Mouse (Mus musculus): ENCODE measurements around the gene Fzr1.
A peak's percentile ranks its signal among the peaks of the same experiment; 100 is the strongest.

The Fzr1 gene

DNA sequence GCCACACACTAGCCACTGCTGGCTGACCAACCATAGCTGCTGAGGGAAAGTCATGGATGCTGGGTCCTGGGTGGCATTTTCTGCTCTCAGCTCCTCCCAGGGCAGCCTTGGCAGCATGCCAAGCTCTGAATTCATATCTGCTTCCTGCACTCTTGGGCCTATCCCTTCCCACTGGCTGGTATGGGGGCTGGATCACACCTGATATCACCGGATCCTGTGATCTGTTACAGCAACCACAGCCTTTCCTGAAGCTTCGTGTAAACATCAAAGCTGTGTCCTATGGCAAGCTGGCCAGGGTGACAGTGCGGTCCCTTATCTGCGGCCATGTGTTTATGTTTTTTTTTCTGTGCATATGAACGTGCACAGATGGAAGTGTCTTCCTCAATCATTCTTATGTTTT is 3.7 kb upstream of the Fzr1 start:
- DNase-seq (ENCODE audit: low spot score) = no peak

- no peak for DNase-seq (ENCODE audit: low spot score)
These were observed 1.6 kb upstream of the Fzr1 start for GRCm38 (mm10) chr10:81379809-81380378.

DNA sequence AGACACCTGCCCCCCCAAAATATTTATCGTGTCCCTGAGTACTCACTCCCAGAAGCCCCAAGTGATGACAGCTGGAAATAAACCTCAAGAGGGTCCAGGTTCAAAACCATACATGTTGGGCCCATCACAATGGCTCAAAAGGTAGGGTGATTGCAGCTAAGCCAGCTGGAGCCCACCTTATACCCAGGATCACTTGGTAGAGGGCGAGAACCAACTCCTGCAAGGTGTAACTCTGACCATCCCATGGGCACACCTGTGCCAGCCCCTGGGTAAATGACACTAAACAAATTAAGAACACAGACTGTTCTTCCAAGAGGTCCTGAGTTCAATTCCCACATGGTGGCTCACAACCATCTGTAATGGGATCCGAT is 852 bp upstream of the Fzr1 start:
- no peak for DNase-seq (ENCODE audit: low spot score)

DNA sequence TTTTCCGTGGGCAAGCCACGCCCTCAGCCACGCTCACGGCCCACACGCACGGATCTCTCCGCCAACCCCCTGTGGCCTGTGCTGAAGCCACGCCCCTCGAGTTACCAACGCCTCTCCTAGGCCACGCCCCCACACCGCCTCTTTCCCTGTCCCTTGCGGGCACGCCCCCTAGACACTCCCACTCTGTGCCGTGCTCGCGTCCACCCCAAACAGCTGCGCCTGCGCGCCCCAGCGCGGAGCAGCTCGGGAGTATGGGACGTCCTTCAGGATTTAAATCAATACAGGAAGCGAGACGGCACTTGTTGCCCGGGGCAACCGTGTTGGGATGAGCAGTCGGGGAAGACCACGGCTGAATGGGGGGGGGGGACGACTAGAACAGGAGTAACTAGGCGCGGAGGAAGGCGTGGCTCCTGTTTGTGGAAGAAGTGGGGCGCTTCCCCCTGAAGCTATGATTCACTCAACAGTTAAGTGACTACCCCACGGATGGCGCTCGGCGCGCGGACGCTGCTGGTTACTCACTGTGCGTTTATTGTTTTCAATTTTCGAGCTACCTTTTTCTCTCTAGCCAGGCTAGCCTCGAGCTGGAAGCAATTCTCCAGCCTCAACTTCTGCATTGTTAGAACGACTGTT is 352 bp upstream of the Fzr1 start:
- peak; percentile 100 for DNase-seq (ENCODE audit: low spot score)

GRCm38 (mm10) chr10:81377362-81377664 is 1.0 kb downstream of the Fzr1 start:
- no peak for DNase-seq (ENCODE audit: low spot score)

DNA sequence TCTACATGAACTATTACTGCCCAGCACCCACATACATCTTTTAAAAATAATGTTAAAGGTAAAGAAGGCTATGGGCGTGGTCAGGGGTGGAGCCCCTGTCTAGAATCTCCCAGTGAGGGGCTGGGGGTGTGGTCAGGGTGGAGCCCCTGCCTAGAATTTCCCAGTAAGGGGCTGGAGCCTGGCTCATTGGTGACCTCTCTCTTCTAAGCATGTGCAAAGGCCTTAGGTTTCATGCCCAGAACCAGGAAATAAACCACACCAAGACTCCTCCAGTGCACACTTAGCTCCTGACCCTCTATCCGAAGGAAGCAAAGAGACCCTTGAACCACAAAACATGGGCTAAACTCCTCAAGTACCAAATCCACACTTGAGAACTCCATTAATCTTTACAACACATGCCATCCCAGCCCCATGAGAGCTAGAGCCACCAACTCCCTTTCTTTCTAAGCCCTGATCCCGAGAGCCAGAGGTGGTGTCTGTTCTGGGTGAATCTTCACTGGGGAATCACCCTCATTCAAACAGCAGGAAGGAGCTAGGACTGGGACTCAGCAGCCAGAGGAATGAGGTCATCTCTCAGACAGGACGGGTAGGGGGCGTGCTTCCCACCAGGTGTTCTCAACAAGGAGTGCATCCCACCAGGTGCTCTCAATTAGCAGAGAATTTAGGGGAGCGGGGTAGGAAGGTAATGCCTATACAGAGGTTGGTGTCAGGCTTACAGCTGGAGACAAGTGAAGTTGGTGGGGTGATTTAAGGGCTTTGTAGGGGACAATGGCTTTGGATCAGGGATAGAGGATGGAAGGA is 1.6 kb downstream of the Fzr1 start:
- DNase-seq (ENCODE audit: low spot score) = no peak

DNA sequence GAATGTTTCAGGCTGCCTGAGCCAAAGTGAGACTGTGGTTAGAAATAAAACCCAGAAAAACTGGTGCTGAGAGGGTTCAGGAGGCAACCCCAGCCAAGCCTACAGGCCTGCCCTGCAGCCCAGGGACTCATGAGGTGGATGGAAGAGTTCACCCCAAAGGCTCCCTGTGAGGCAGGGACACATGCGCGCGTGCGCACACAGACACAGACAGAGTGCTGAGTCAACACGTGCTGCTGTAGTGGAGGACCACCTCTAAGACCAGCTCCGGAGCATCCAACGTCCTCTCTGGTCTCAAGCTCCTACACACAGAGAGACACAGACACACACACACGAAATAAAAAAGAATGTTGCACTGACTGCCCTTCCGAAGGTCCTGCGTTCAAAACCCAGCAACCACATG is 3.0 kb downstream of the Fzr1 start:
- no peak for DNase-seq (ENCODE audit: low spot score)

GRCm38 (mm10) chr10:81367207-81367495 is 11.2 kb downstream of the Fzr1 start:
- no peak for DNase-seq (ENCODE audit: low spot score)

GRCm38 (mm10) chr10:81366477-81367206 is 11.7 kb downstream of the Fzr1 start:
- no peak for DNase-seq (ENCODE audit: low spot score)

DNA sequence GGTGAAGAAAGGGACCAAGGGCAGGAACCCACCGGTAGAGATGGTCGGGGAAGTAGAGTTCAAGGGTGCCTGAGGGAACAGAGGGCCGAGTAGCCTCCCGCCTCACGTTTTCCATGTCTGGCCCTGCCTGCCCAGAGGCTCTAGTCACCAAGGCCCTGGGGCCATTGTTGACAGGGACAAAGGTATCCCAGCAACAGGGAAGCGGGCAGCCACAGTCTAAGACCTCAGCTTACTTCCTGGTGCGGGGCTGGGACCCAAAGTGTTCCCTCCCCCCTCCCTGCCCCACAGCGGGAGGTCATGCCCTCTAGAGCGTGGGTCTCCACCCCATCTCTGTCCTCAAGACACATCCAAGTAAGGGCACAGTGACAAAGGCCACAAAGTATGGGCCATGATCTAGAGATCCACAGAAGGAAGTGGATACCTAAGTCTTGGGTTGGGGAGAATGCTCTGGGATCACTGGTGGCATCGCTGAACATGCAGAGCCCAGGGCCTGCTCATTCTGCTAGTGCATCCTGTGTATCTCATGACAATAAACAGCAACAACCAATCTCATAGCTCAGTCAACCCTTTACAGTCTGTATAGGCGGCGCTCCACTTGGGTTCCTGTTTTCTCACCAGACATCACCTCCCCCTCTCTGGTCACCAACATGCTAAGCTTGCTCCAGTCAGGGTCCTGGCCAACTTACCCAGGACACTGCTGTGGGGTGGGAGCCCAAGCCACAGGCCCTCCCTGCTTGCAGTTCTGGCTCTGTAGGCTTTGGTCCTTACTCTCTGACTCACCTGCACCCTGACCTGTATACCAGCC is 12.4 kb downstream of the Fzr1 start, which contains the start of gene 4930404N11Rik:
4930404N11Rik (minus strand) TSS at position 145 of the 805 bp plus-strand sequence.
- DNase-seq (ENCODE audit: low spot score) = no peak

DNA sequence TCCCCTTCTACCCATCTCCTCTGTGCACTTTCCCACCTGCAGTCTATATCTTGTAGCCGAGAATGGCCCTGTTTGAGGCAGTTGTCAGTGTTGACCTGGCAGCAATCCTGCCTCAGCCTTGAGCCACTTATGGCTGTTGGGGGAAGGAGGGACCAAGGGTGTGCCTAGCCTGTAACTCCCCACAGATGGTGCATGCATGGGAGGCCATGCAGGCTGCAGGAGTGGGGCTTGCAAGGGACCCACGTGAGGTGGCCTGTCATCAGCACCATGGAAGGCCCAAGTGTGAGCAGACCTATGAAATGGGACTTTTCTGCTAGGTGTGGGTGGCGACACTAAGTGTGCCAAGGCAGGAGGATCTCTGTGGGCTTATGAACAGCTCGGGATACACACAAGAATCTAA is 13.2 kb downstream of the Fzr1 start:
- DNase-seq (ENCODE audit: low spot score) = no peak

- DNase-seq (ENCODE audit: low spot score) = no peak
These were observed 13.7 kb downstream of the Fzr1 start for GRCm38 (mm10) chr10:81364666-81365065.

GRCm38 (mm10) chr10:81363436-81364346 is 14.6 kb downstream of the Fzr1 start:
- no peak for DNase-seq (ENCODE audit: low spot score)

- DNase-seq (ENCODE audit: low spot score) = no peak
These were observed 15.9 kb downstream of the Fzr1 start for GRCm38 (mm10) chr10:81362336-81362949.

DNA sequence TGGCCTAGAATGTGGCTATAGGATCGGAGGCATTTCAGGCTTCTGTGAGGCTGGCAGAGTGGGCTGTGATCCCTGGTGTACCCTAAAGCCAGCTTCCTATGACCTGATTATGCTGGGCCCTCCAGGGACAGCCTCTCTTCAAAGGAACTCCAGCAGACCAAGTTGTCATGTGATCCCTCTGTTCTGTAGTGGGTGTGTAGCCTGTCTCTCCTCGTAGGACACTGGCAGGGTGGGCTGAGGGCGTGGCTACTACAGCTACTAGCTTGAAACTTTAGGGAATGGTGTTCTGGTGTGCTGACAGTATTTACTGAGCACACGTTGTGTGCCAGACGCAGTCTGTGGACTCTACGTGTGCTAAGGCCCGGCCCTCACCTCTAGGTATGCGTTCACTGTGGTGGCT is 17.6 kb downstream of the Fzr1 start:
- DNase-seq (ENCODE audit: low spot score) = no peak

- no peak for DNase-seq (ENCODE audit: low spot score)
These were observed 19.5 kb downstream of the Fzr1 start for GRCm38 (mm10) chr10:81358841-81359240.

DNA sequence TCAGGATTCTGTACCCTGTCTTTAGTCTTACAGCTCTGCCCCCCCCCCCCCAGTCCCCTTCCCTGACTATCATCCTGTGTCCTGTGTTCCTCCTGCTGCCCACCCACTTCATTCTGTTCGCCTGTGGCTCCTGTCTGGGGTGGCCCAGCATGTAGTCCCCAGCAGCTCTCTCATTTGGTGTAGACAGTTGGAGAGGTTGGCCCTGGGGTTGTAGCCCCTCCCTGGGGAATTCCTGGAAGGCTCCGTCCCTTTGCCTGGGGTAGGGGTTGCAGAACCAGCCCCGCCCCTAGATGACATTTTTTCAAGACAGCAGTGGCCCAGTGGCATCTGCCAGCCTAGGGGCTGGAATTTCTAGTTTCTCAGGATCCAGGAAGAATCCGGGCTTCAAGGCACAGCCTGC is 20.1 kb downstream of the Fzr1 start:
- no peak for DNase-seq (ENCODE audit: low spot score)

DNA sequence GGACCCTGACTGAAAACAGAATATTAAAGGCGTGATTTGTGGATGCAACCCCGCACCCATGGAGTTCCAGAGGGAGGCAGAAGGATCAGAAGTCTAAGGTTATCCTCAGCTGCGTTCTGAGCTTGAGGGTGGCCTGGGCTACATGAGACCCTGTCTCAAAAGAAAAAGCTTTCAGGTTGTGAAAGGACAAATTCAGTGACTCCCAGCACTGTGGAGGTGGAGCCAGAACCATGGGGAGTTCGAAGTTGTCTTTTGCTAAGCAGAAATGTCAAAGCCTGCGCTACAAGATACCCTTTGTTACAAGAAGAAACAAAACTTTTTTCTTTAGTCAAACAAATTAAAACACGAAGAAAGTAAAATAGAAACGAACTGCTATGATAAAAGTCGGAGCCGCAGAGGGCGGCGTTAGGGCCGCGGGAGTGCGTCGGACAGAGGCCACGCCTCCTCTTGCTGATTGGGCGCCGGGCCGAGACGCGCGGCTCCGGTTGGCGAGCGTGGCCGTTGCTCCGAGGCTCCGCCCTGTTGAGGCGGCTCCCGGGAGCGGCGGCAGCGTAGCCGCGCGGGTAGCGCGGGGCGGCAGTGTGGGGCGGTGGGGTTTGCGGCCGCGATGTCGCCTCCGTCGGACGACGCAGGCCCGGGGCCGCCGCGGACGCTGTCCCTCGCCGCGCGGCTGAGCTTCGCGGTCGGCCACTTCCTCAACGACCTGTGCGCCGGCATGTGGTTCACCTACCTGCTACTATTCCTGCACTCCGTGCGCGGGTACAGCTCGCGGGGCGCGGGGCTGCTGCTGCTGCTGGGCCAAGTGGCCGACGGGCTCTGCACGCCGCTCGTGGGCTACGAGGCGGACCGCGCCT is 21.1 kb downstream of the Fzr1 start, which contains the start of gene Mfsd12:
Mfsd12 (plus strand) TSS at position 501 of the 854 bp plus-strand sequence.
- DNase-seq (ENCODE audit: low spot score) = peak; percentile 88

DNA sequence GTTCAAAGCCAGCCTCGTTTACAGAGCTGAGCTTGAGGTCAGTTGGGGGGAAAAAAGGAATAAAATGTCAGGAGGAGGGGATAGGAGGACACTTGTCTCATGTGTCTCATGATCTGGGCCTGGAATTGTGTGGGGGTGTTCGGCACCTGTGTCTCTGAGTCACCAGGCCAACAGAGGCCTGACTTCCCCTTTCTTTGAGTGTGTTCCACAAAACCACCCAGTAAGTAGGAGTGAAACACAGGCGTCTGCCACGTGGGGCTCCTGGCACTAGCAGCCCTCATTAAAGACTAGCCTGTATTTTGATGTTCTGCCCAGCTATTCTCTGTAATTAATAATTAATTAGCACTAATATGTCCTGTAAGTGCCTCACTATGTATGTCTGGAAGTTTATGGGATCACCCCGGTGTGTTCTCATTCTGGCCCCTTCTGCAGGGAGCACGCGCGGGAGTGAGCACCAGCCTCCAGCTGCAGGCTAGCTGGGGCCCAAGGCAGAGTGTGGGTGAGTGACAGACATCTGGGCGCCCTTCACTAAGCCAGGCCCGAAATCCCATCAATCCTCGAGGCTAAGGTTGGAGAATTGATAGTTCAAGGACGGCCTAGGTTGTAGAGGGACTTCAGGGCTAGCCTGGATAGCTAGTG is 21.8 kb downstream of the Fzr1 start:
- no peak for DNase-seq (ENCODE audit: low spot score)
